In genomic region chr7:129392835-129393489, GRCm38 (mm10) we compare ENCODE assay signal across 31 mouse cellular contexts.
DNase-seq lines count a peak whose midpoint lies in the region; ATAC-seq lines count a peak whose summit lies in the region.
"Had no signal": no experiment of that assay in that cellular context is flagged by ENCODE, and none has a peak within 500 bp of the region (broad histone marks: within the 10 kb centered on the region; RNA-seq: fewer than 3 reads in every experiment).

No protein-coding gene starts in this region.

- H3K27me3 ChIP-seq in forebrain, embryonic 12.5 days: peaks cover 81% of the 10 kb centered on the region
- H3K27me3 ChIP-seq in forebrain, embryonic 11.5 days (ENCODE audit: control insufficient read depth, insufficient read depth, low read length): peaks cover 11% of the 10 kb centered on the region; the same call in 1 of the 2 replicates
- H3K27me3 ChIP-seq in hindbrain, embryonic 13.5 days: peaks cover 73% of the 10 kb centered on the region
- no peaks in the 10 kb centered on the region for H3K27me3 ChIP-seq in hindbrain, embryonic 10.5 days (ENCODE audit: insufficient read depth, poor library complexity, severe bottlenecking)
- H3K27me3 ChIP-seq in neural tube, embryonic 12.5 days (replicated peaks): peaks cover 66% of the 10 kb centered on the region
- H3K27me3 ChIP-seq: embryonic facial prominence, embryonic 15.5 days; heart, embryonic 13.5 days; intestine, embryonic 15.5 days; liver, embryonic 12.5 days; megakaryocyte, embryonic 14.5 days had no signal

- no peak for DNase-seq in forebrain, embryonic 11.5 days (ENCODE audit: low spot score)
- DNase-seq in hindbrain, embryonic 10.5 days (ENCODE audit: low spot score): no peak
- no peak for DNase-seq in neural tube, embryonic 10.5 days (ENCODE audit: extremely low spot score, low spot score)
- DNase-seq in left cerebral cortex, adult 11 months (ENCODE audit: low spot score): no peak
- DNase-seq: adrenal gland, adult 2 months; adrenal gland, postnatal 36 days; cerebellum, adult 8-10 months; cerebellum, postnatal 25 days; gastrocnemius, adult 2 months; gastrocnemius, postnatal 36 days; heart, postnatal 10 days; kidney, adult 2 months; kidney, postnatal 36 days; left cerebral cortex, postnatal 4 days; liver, postnatal 0 days; lung, postnatal 4 days; thymus, adult 2 months; thymus, postnatal 36 days had no signal

- H3K27ac ChIP-seq in forebrain, embryonic 12.5 days: no peak overlapping the region
- H3K27ac ChIP-seq in forebrain, embryonic 11.5 days (ENCODE audit: low read depth, low read length): no peak overlapping the region
- peak overlapping the region; percentile 23 for H3K27ac ChIP-seq in hindbrain, embryonic 13.5 days
- no peak overlapping the region for H3K27ac ChIP-seq in hindbrain, embryonic 10.5 days
- H3K27ac ChIP-seq in neural tube, embryonic 12.5 days: no peak overlapping the region
- H3K27ac ChIP-seq: embryonic facial prominence, embryonic 10.5 days; embryonic facial prominence, embryonic 15.5 days; gastrocnemius, adult 2 months; heart, embryonic 13.5 days; hindbrain, embryonic 15.5 days; intestine, embryonic 15.5 days; layer of hippocampus, adult 2 months; liver, embryonic 12.5 days had no signal

- no peaks in the 10 kb centered on the region for H3K9me3 ChIP-seq in forebrain, embryonic 12.5 days
- no peaks in the 10 kb centered on the region; the same call in 1 of the 2 replicates for H3K9me3 ChIP-seq in forebrain, embryonic 11.5 days (ENCODE audit: control insufficient read depth, low read length)
- H3K9me3 ChIP-seq in hindbrain, embryonic 13.5 days: no peaks in the 10 kb centered on the region
- H3K9me3 ChIP-seq in hindbrain, embryonic 10.5 days: no peaks in the 10 kb centered on the region
- no peaks in the 10 kb centered on the region for H3K9me3 ChIP-seq in neural tube, embryonic 12.5 days
- H3K9me3 ChIP-seq: embryonic facial prominence, embryonic 10.5 days; embryonic facial prominence, embryonic 15.5 days; heart, embryonic 13.5 days; hindbrain, embryonic 15.5 days; intestine, embryonic 15.5 days had no signal

- no peak overlapping the region for H3K4me2 ChIP-seq in forebrain, embryonic 12.5 days
- no peak overlapping the region for H3K4me2 ChIP-seq in forebrain, embryonic 11.5 days (ENCODE audit: low read depth, low read length, severe bottlenecking)
- no peak overlapping the region for H3K4me2 ChIP-seq in hindbrain, embryonic 13.5 days
- H3K4me2 ChIP-seq in neural tube, embryonic 12.5 days (replicated peaks): no peak overlapping the region
- H3K4me2 ChIP-seq: embryonic facial prominence, embryonic 15.5 days; heart, embryonic 13.5 days; hindbrain, embryonic 15.5 days; intestine, embryonic 15.5 days; liver, embryonic 12.5 days had no signal

- ATAC-seq in forebrain, embryonic 12.5 days (ENCODE audit: low FRiP score): peak; percentile 39; the same call in 1 of the 2 replicates
- no peak; the same call in 1 of the 2 replicates for ATAC-seq in forebrain, embryonic 11.5 days (replicated peaks; ENCODE audit: low FRiP score)
- ATAC-seq in hindbrain, embryonic 13.5 days (ENCODE audit: low FRiP score): peak; percentile 46; the same call in 1 of the 2 replicates
- peak; percentile 63 for ATAC-seq in neural tube, embryonic 12.5 days (ENCODE audit: low FRiP score, low read depth)
- no peak for ATAC-seq in granulocyte monocyte progenitor cell, adult 5-6 weeks (replicated peaks; ENCODE audit: poor library complexity, severe bottlenecking)
- ATAC-seq: activated CD4-positive, CD25-positive, alpha-beta regulatory T cell, adult 4 months; intestine, embryonic 15.5 days; liver, embryonic 12.5 days; liver, postnatal 0 days had no signal

- no peak overlapping the region for H3K4me3 ChIP-seq in forebrain, embryonic 12.5 days (replicated peaks)
- no peak overlapping the region for H3K4me3 ChIP-seq in forebrain, embryonic 11.5 days (ENCODE audit: low read depth, low read length)
- H3K4me3 ChIP-seq in hindbrain, embryonic 13.5 days: no peak overlapping the region
- no peak overlapping the region for H3K4me3 ChIP-seq in hindbrain, embryonic 10.5 days
- no peak overlapping the region for H3K4me3 ChIP-seq in neural tube, embryonic 12.5 days
- H3K4me3 ChIP-seq: embryonic facial prominence, embryonic 10.5 days; embryonic facial prominence, embryonic 15.5 days; gastrocnemius, adult 2 months; heart, embryonic 13.5 days; hindbrain, embryonic 15.5 days; intestine, embryonic 15.5 days; layer of hippocampus, adult 2 months; liver, embryonic 12.5 days; megakaryocyte, embryonic 14.5 days had no signal

- no peaks in the 10 kb centered on the region for H3K36me3 ChIP-seq in forebrain, embryonic 12.5 days (replicated peaks)
- H3K36me3 ChIP-seq in forebrain, embryonic 11.5 days (ENCODE audit: control insufficient read depth, insufficient read depth, low read length): no peaks in the 10 kb centered on the region
- no peaks in the 10 kb centered on the region for H3K36me3 ChIP-seq in hindbrain, embryonic 13.5 days
- no peaks in the 10 kb centered on the region for H3K36me3 ChIP-seq in hindbrain, embryonic 10.5 days
- H3K36me3 ChIP-seq in neural tube, embryonic 12.5 days: no peaks in the 10 kb centered on the region
- H3K36me3 ChIP-seq: embryonic facial prominence, embryonic 10.5 days; embryonic facial prominence, embryonic 15.5 days; heart, embryonic 13.5 days; hindbrain, embryonic 15.5 days; intestine, embryonic 15.5 days; liver, embryonic 12.5 days had no signal

- H3K9ac ChIP-seq in forebrain, embryonic 12.5 days: no peak overlapping the region
- no peak overlapping the region for H3K9ac ChIP-seq in forebrain, embryonic 11.5 days (ENCODE audit: low read length)
- H3K9ac ChIP-seq in hindbrain, embryonic 13.5 days: no peak overlapping the region
- no peak overlapping the region for H3K9ac ChIP-seq in neural tube, embryonic 12.5 days
- H3K9ac ChIP-seq: embryonic facial prominence, embryonic 15.5 days; heart, embryonic 13.5 days; hindbrain, embryonic 15.5 days; intestine, embryonic 15.5 days; liver, embryonic 12.5 days; liver, postnatal 0 days had no signal

- H3K4me1 ChIP-seq in forebrain, embryonic 12.5 days: peaks cover 12% of the 10 kb centered on the region
- H3K4me1 ChIP-seq in forebrain, embryonic 11.5 days (replicated peaks; ENCODE audit: control insufficient read depth, insufficient read depth, low read length): no peaks in the 10 kb centered on the region
- H3K4me1 ChIP-seq in hindbrain, embryonic 13.5 days (replicated peaks): peaks cover 7% of the 10 kb centered on the region
- 0 out of 2 replicates have a peak, but pooled peaks cover 5% of the 10 kb centered on the region for H3K4me1 ChIP-seq in hindbrain, embryonic 10.5 days (replicated peaks)
- 0 out of 2 replicates have a peak, but pooled peaks cover 5% of the 10 kb centered on the region for H3K4me1 ChIP-seq in neural tube, embryonic 12.5 days
- H3K4me1 ChIP-seq: embryonic facial prominence, embryonic 10.5 days; embryonic facial prominence, embryonic 15.5 days; heart, embryonic 13.5 days; hindbrain, embryonic 15.5 days; intestine, embryonic 15.5 days; liver, embryonic 12.5 days; megakaryocyte, embryonic 14.5 days had no signal

- WGBS in forebrain, embryonic 12.5 days: 19% methylated on average over 11 of the region's 11 CpGs
- 42% methylated on average over 11 of the region's 11 CpGs for WGBS in forebrain, embryonic 11.5 days
- 39% methylated on average over 11 of the region's 11 CpGs for WGBS in hindbrain, embryonic 13.5 days
- WGBS in hindbrain, embryonic 10.5 days: 74% methylated on average over 11 of the region's 11 CpGs
- 35% methylated on average over 11 of the region's 11 CpGs for WGBS in neural tube, embryonic 12.5 days

Comparison
In these comparisons a context has a peak if more than half of its experiments do, and no peak if none do; other contexts are left out.
1. ATAC-seq: peak in forebrain, embryonic 12.5 days (single experiment), hindbrain, embryonic 13.5 days (single experiment) and neural tube, embryonic 12.5 days (single experiment); none in forebrain, embryonic 11.5 days (single experiment) and granulocyte monocyte progenitor cell, adult 5-6 weeks (single experiment).